Comparison of ENCODE assay signal across 21 mouse cellular contexts in the genomic region with DNA sequence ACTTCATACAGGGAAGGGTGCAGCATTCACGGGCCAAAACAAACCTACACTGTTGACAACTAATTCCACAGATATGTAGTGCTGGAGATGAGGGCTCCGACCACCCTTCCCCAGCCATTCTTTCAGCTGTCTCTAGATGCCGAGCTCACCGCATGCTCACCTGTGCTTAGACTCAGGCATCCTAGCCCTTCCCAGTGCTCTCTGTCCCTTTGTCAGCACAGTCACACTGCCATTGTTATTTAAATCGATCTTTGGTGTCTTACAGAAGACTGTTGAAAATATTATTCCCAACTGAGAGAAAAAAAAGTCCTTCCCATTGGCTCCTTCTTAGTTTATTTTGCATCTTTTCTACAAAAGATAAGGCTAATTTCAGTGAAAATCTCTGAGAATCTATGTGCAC. TPM values are rescaled to one million over a fixed set of nuclear protein-coding genes. Genes with fewer than 3 reads are reported as not detected.
DNase-seq lines count a peak whose midpoint lies in the region; ATAC-seq lines count a peak whose summit lies in the region.
"Had no signal": no experiment of that assay in that cellular context is flagged by ENCODE, and none has a peak within 500 bp of the region (broad histone marks: within the 10 kb centered on the region; RNA-seq: fewer than 3 reads in every experiment).

No protein-coding gene starts in this region.

- no peak overlapping the region for H3K4me2 ChIP-seq in midbrain, embryonic 13.5 days (replicated peaks)
- H3K4me2 ChIP-seq: embryonic facial prominence, embryonic 13.5 days; forebrain, embryonic 12.5 days; heart, embryonic 15.5 days; hindbrain, embryonic 12.5 days had no signal

- H3K36me3 ChIP-seq in heart, embryonic 10.5 days: no peaks in the 10 kb centered on the region
- no peaks in the 10 kb centered on the region for H3K36me3 ChIP-seq in midbrain, embryonic 10.5 days
- no peaks in the 10 kb centered on the region for H3K36me3 ChIP-seq in midbrain, embryonic 13.5 days
- H3K36me3 ChIP-seq: embryonic facial prominence, embryonic 13.5 days; forebrain, embryonic 12.5 days; heart, embryonic 15.5 days; hindbrain, embryonic 12.5 days had no signal

- H3K27me3 ChIP-seq in heart, embryonic 10.5 days (ENCODE audit: insufficient read depth, poor library complexity, severe bottlenecking): 0 out of 2 replicates have a peak, but pooled peaks cover 3% of the 10 kb centered on the region
- no peaks in the 10 kb centered on the region for H3K27me3 ChIP-seq in midbrain, embryonic 10.5 days (ENCODE audit: low read depth, poor library complexity, severe bottlenecking)
- H3K27me3 ChIP-seq in midbrain, embryonic 13.5 days: 0 out of 2 replicates have a peak, but pooled peaks cover 4% of the 10 kb centered on the region
- H3K27me3 ChIP-seq: embryonic facial prominence, embryonic 13.5 days; forebrain, embryonic 12.5 days; heart, embryonic 15.5 days; hindbrain, embryonic 12.5 days had no signal

- ATAC-seq in midbrain, embryonic 13.5 days: no peak
- ATAC-seq: forebrain, embryonic 16.5 days; hindbrain, embryonic 16.5 days; inflammation-experienced regulatory T-cells, adult 6 months had no signal

- WGBS in heart, embryonic 10.5 days: 74% methylated on average over 5 of the region's 5 CpGs
- WGBS in midbrain, embryonic 10.5 days: 78% methylated on average over 5 of the region's 5 CpGs
- WGBS in midbrain, embryonic 13.5 days: 74% methylated on average over 5 of the region's 5 CpGs

- peak overlapping the region; percentile 23; the same call in 1 of the 2 replicates for H3K27ac ChIP-seq in heart, embryonic 10.5 days
- H3K27ac ChIP-seq in midbrain, embryonic 10.5 days (replicated peaks): 0 out of 2 replicates have a peak overlapping the region, but pooled peaks have one; percentile 1
- no peak overlapping the region for H3K27ac ChIP-seq in midbrain, embryonic 13.5 days
- H3K27ac ChIP-seq: embryonic facial prominence, embryonic 13.5 days; forebrain, embryonic 12.5 days; heart, adult 2 months; hindbrain, embryonic 12.5 days had no signal

- H3K9me3 ChIP-seq in heart, embryonic 10.5 days: no peaks in the 10 kb centered on the region
- no peaks in the 10 kb centered on the region for H3K9me3 ChIP-seq in midbrain, embryonic 10.5 days (replicated peaks)
- H3K9me3 ChIP-seq in midbrain, embryonic 13.5 days: no peaks in the 10 kb centered on the region
- H3K9me3 ChIP-seq: embryonic facial prominence, embryonic 13.5 days; forebrain, embryonic 12.5 days; heart, embryonic 15.5 days; hindbrain, embryonic 12.5 days had no signal

- no peak overlapping the region for H3K4me3 ChIP-seq in heart, embryonic 10.5 days
- H3K4me3 ChIP-seq in midbrain, embryonic 10.5 days: no peak overlapping the region
- H3K4me3 ChIP-seq in midbrain, embryonic 13.5 days (replicated peaks): no peak overlapping the region
- H3K4me3 ChIP-seq: embryonic facial prominence, embryonic 13.5 days; forebrain, embryonic 12.5 days; heart, adult 2 months; heart, embryonic 15.5 days; hindbrain, embryonic 12.5 days had no signal

- H3K4me1 ChIP-seq in heart, embryonic 10.5 days: peaks cover 68% of the 10 kb centered on the region
- H3K4me1 ChIP-seq in midbrain, embryonic 10.5 days: peaks cover 33% of the 10 kb centered on the region
- H3K4me1 ChIP-seq in midbrain, embryonic 13.5 days (replicated peaks): peaks cover 29% of the 10 kb centered on the region

- no peak for DNase-seq in heart, embryonic 10.5 days (ENCODE audit: low spot score)
- no peak for DNase-seq in heart, postnatal 4 days
- no peak for DNase-seq in midbrain, embryonic 10.5 days (ENCODE audit: low spot score)
- DNase-seq in ZHBTc4 (ENCODE audit: low read depth, low spot score): peak; percentile 59
- DNase-seq in layer of hippocampus, postnatal 10 days (ENCODE audit: low spot score in 2 of 2): no peak
- no peak for DNase-seq in right cerebral cortex, postnatal 10 days (ENCODE audit: low spot score in 2 of 2)
- DNase-seq: adrenal gland, postnatal 10 days; cerebellum, adult 11 months; cerebellum, adult 8-10 months; cerebellum, postnatal 25 days; gastrocnemius, postnatal 10 days; heart, adult 2 months; heart, postnatal 36 days had no signal

- H3K9ac ChIP-seq in midbrain, embryonic 13.5 days (replicated peaks): no peak overlapping the region
- H3K9ac ChIP-seq: embryonic facial prominence, embryonic 13.5 days; forebrain, embryonic 12.5 days; heart, embryonic 15.5 days; hindbrain, embryonic 12.5 days had no signal

RNA-seq across cellular contexts. Expression of a gene that starts 36.6 kb away (rescaled TPM):
- polyA plus RNA-seq in heart, embryonic 10.5 days (2016; fragmentation: Nextera tagmentation; extraction: Ambion mirVana): 10.8 and 11.4 TPM in 2 replicates
- 10 to 100 TPM; 10.6 to 11.7 TPM for total RNA-seq in heart, postnatal 4 days (2021)
- 8.6 and 11.1 TPM in 2 replicates for polyA plus RNA-seq in midbrain, embryonic 10.5 days (2016; fragmentation: Nextera tagmentation; extraction: Ambion mirVana)
- polyA plus RNA-seq in midbrain, embryonic 13.5 days (2015; fragmentation: Nextera tagmentation; extraction: Ambion mirVana): 8.0 and 9.2 TPM in 2 replicates
- total RNA-seq in layer of hippocampus, postnatal 10 days (2021): 1 to 10 TPM; 4.3 to 4.4 TPM
